Mouse (Mus musculus): ENCODE data around the gene E130114P18Rik.

DNA sequence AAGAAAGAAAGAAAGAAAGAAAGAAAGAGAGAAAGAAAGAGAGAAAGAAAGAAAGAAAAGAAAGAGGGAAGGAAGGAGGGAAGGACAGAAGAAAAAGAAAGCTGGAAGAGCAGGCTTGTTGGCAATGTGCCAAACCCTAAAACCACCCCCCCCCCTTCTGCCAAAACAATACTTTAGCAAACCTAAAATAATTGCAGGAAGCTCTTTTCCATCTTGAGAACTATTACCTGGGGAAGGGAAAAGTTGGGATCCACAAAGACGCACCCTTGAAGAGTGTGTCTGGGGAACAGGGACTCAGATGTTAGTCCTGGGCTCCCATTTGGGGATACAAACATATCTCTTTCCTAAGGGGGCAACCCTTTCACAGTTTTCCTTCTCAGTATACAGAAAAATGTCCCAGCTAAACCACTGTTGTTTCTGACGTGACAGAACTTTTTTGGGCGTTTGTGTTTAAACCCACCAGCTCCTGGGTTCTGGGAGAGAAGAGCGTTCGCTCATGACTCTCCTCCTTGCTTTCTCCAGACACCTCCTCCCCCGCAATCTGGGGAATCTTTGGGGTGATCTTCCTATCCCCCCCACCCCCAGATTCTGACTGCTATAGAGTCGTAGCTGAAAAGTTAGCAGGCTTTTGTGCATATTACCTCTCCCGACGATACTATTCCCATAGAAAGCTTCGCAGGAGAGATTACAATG, 1.3 kb downstream of the E130114P18Rik start:
- TF ChIP-seq GATA1 (IDR thresholded peaks at IDR 0.05; ENCODE audit: borderline replicate concordance, low read length) (no peak), FLI1 (IDR thresholded peaks at IDR 0.05; ENCODE audit: low read length) (no peak)
